Mouse (Mus musculus): Measurements from ENCODE around the gene Pcsk1.

Gene Pcsk1

DNA sequence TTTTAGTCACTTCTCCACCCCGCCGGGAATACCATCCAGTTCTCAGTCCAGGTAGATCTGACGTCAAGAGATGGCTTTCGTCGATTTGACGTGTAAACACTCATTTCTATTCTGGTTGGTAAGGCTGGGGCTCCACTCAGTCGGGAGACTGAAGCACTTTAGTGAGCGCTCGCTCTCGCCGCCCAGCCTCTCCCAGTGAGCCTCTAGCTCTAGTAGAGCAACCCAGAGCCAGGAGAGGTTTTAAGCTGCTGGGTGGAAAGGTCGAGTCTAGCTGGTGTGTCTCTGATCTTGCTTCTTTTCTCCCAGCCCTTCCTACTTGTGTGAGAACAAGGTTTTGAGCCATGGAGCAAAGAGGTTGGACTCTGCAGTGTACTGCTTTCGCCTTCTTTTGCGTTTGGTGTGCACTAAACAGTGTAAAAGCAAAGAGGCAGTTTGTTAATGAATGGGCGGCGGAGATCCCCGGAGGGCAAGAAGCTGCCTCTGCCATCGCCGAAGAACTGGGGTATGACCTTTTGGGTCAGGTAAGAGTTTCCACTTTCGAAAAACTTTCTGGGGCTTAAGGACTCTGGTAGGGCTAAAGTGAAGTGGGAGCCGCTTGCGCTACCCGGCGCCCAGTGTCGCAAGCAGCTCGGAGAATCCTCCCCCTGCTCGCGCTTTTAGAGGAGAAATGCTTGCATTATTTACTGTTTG lies at the start of gene Pcsk1:
Pcsk1 (plus strand) TSS at position 106 of the 690 bp plus-strand sequence.
- DNase-seq (ENCODE audit: low spot score): no peak

- DNase-seq (ENCODE audit: low spot score): no peak
These were observed 30.8 kb upstream of the Pcsk1 start for GRCm38 (mm10) chr13:75058818-75059217.

GRCm38 (mm10) chr13:75063947-75064346 lies 25.7 kb upstream of the Pcsk1 start:
- DNase-seq (ENCODE audit: low spot score): no peak

DNA sequence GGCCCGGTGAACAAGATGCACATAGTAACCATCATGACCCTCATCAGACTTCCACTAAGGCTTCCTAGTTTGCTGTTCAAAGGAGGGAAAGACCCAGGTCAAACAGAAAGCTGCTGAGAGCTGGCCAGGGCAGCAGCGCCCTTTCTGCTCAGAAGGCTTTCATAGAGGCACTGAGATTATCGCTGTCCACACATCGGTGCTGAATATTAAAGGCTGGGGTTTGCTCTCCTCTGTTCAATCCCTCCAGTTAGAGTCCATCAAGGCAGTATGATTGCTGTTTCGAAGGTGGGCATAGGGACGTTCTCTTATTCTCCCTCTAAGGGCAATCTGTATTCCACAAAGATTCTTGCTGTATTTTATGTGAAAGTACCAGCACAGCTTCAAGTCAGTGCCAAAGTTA lies 1.0 kb upstream of the Pcsk1 start:
- no peak for DNase-seq (ENCODE audit: low spot score)

GRCm38 (mm10) chr13:75090411-75090779 lies 769 bp downstream of the Pcsk1 start:
- no peak for DNase-seq (ENCODE audit: low spot score)

DNA sequence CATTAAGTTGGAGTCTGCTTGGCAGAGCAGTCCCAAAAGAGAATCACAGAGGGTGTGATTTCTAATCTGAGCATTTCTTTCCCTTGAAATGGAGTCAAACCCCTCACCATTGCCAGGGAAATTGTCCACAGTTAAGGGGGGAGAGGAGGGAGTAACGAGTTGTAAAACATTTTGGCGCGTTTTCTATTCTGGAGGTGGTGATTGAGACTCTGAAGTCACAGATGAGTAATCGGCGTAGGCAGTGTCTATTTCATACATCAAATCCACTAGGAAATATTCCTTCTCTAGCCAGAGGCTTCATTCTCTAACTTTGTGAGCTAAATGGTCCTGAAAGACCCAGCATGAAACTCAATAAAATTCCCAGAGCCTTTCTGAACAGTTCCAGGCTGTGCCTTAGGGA lies 1.4 kb downstream of the Pcsk1 start:
- DNase-seq (ENCODE audit: low spot score): no peak

DNA sequence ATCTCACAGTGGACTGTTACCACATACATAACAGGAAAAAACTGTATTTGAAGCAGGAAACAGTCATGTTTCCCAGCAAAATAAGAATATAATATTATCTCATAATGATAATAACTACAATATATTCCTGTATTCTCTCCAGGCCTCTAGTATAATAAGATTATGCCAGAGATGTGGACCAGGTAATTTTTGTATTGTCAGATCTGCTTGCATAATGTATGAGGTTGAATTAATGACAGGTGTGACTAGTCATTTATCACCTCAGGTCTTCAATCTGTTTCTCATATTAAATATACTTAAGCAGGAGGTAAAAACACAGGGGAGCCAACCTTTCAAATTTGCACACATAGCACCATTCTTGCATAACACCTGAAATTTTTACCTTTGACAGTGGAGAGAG lies 5.9 kb downstream of the Pcsk1 start:
- no peak for DNase-seq (ENCODE audit: low spot score)

GRCm38 (mm10) chr13:75113114-75113513 lies 23.5 kb downstream of the Pcsk1 start:
- no peak for DNase-seq (ENCODE audit: low spot score)

DNA sequence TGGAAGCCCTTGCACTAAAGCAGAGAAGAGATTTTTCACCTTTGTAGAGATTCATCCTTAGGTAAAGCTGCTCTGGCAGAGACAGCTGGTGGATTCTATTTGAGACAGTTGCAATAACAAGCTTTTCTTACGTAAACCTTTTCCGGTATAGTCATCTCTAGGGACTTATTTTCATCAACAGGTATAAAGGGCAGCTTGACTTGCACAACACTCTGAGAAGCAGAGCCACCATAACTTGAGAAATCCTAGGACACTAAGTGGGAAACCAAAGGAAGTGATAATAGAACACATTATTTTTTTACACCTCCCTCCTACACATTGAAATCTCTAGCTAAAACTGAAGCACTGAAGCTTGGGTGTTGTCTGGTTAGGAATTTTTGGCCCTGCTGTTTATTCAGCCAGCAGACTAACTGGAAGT lies 24.4 kb downstream of the Pcsk1 start:
- no peak for DNase-seq (ENCODE audit: low spot score)

GRCm38 (mm10) chr13:75114838-75115237 lies 25.2 kb downstream of the Pcsk1 start:
- DNase-seq (ENCODE audit: low spot score): no peak

DNA sequence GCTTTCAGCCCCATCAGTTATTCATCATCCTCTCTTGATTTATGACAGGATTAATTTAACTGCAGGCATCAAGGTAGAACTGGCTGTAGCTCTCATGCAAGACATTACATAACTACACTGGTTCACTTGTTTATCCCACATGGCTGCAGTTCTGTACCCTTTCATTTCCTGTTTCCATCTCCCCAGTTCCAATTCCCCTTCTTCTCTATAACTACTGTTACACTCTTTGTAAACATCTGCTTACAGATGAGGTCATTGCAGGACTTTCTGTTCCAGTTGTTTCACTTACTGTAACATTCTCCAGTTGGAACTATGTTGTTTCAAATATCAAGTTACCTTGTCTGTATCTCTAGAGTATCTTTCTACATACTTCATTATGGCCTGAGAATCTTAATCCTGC lies 46.2 kb downstream of the Pcsk1 start:
- DNase-seq (ENCODE audit: low spot score): no peak

DNA sequence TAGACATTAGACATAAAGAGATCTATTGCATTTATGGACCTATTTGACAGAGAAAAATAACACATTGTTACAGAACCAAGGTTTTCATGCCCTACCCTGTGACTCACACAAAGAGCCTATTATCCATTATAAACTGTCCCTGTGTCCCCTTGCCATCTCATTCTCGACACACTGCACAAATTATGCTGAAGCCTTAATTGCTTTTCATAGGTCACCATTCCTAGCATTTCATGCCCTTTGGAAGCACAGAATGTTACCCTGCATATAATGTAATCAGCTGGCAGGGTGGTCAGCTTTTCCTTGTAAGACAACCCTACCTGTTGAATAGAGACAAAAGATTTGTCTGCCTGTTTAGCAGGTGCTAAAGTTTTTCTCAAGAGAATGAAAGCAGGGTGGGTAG lies 71.0 kb downstream of the Pcsk1 start:
- DNase-seq (ENCODE audit: low spot score): no peak

DNA sequence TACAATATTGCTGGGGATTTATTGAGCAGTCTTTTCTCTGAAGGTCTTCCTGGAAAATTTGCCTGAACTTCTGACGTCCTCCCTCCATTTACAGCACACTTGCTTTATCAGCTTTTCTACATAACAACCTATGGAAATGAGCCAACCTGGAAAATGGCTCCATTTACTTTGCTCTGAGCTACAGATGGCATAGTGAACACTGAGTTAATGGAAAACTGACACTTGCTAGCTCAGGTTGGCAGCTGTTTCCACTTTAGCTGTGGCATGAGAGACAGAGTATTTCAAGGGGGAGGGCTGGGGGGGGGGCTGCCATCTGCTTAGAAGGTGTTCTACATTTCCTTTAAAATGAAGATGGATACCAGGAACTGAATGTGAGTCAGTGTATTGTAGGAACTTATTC lies 73.8 kb downstream of the Pcsk1 start:
- peak; percentile 16 for DNase-seq (ENCODE audit: low spot score)
